Mouse (Mus musculus) limb, embryonic 10.5 days (tissue): ENCODE measurements around the gene Plxna4. TPM values are rescaled to one million over a fixed set of nuclear protein-coding genes. Genes with fewer than 3 reads are reported as not detected.

Source experiments
- DNase-seq: peaks from one replicate; pipeline ENCODE4 v3.0.0-alpha.2; 2017; ENCODE audit warnings: low spot score
- H3K27ac ChIP-seq: fragments of 300-500 bp; sonication (generic); 2 replicates; pipeline ENCODE4 v1.5.1; 2016; ENCODE audit warnings: mild to moderate bottlenecking
- H3K27me3 ChIP-seq: fragments of 300-500 bp; sonication (generic); 2 replicates; pipeline ENCODE4 v1.6.1; 2016; ENCODE audit warnings: low read depth, mild to moderate bottlenecking; ENCODE audit not compliant: poor library complexity, severe bottlenecking
- H3K36me3 ChIP-seq: fragments of 300-500 bp; sonication (generic); 2 replicates; pipeline ENCODE4 v1.6.1; 2016; ENCODE audit warnings: mild to moderate bottlenecking, moderate library complexity
- H3K4me1 ChIP-seq: fragments of 300-500 bp; sonication (generic); 2 replicates; pipeline ENCODE4 v1.6.1; 2016
- H3K4me3 ChIP-seq: fragments of 300-500 bp; sonication (generic); 2 replicates; pipeline ENCODE4 v1.5.1; 2016; ENCODE audit warnings: mild to moderate bottlenecking, moderate library complexity
- H3K9me3 ChIP-seq: fragments of 300-500 bp; sonication (generic); replicated peaks from 2 replicates; pipeline ENCODE4 v1.6.1; 2016; ENCODE audit warnings: mild to moderate bottlenecking
- WGBS: fragments of 180-500 bp; shearing (Covaris S2); methylation state at CpG from one replicate; pipeline ENCODE4 v1.1.7; 2016; 5-methylcytosine and 5-hydroxymethylcytosine counted together
- polyA plus RNA-seq: library from polyadenylated mRNA; unstranded; fragments of >200 nt; fragmentation: Nextera tagmentation; extraction: Ambion mirVana; gene quantifications from 2 replicates; pipeline ENCODE4 v1.2.1, GENCODE M21; 2016

Gene Plxna4
- polyA plus RNA-seq, 1 experiment from 2014 or later, result 1.9 TPM

- 88% methylated on average over 3 of the region's 3 CpGs for WGBS
- Histone ChIP-seq H3K27ac (no peak overlapping the region), H3K27me3 (no peaks in the 10 kb centered on the region), H3K4me1 (peaks cover 8% of the 10 kb centered on the region; the same call in 1 of the 2 replicates), H3K36me3 (no peaks in the 10 kb centered on the region), H3K4me3 (no peak overlapping the region), H3K9me3 (no peaks in the 10 kb centered on the region)
- DNase-seq, result no peak
Observed at GRCm38 (mm10) chr6:32456641-32457040, 131.4 kb downstream of the Plxna4 start.

- no peaks in the 10 kb centered on the region for H3K9me3 ChIP-seq
- no peaks in the 10 kb centered on the region for H3K36me3 ChIP-seq
Observed at GRCm38 (mm10) chr6:32451851-32452250, 136.1 kb downstream of the Plxna4 start.

GRCm38 (mm10) chr6:32449237-32449963 is 138.6 kb downstream of the Plxna4 start:
- Histone ChIP-seq H3K36me3 (no peaks in the 10 kb centered on the region), H3K27ac (peak overlapping the region; percentile 47), H3K27me3 (no peaks in the 10 kb centered on the region), H3K9me3 (no peaks in the 10 kb centered on the region), H3K4me1 (peaks cover 50% of the 10 kb centered on the region), H3K4me3 (no peak overlapping the region)
- no peak for DNase-seq
- WGBS, result 74% methylated on average over 8 of the region's 8 CpGs

More at GRCm38 (mm10) chr6:32451851-32452250, 136.1 kb downstream of the Plxna4 start:
- no peak overlapping the region for H3K4me3 ChIP-seq
- H3K4me1 ChIP-seq, result peaks cover 31% of the 10 kb centered on the region
- no peak overlapping the region for H3K27ac ChIP-seq
- DNase-seq, result no peak
- no peaks in the 10 kb centered on the region for H3K27me3 ChIP-seq

DNA sequence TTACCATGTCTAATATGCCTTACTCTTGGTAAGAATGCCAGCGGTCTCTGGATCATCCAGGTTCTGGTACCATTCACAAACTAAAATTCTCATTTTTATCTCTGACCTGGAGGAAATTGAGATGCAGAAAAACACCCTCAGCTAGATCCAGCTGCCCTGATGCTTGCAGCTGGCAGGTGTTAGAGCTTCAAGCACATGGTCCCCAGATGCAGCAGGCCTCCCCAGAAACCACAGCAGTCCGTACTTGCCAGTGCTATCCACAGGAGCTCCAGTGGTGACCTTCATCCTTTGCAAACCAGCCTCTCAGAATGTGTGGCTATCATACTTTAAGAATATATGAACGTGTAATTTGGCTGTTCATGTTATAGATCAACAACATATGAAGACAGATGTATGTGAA is 139.2 kb downstream of the Plxna4 start:
- Histone ChIP-seq H3K36me3 (no peaks in the 10 kb centered on the region), H3K9me3 (no peaks in the 10 kb centered on the region), H3K4me1 (peaks cover 55% of the 10 kb centered on the region), H3K4me3 (no peak overlapping the region), H3K27ac (0 out of 2 replicates have a peak overlapping the region, but pooled peaks have one; percentile 27), H3K27me3 (no peaks in the 10 kb centered on the region)
- DNase-seq, result peak; percentile 73
- WGBS, result 68% methylated on average over 3 of the region's 3 CpGs

GRCm38 (mm10) chr6:32446276-32446675 is 141.7 kb downstream of the Plxna4 start:
- H3K36me3 ChIP-seq, result no peaks in the 10 kb centered on the region
- WGBS, result 82% methylated on average over 4 of the region's 4 CpGs

GRCm38 (mm10) chr6:32445246-32445645 is 142.7 kb downstream of the Plxna4 start:
- peak; percentile 61 for DNase-seq
- no peaks in the 10 kb centered on the region for H3K9me3 ChIP-seq
- 9% methylated on average over 2 of the region's 2 CpGs for WGBS
- peak overlapping the region; percentile 75 for H3K27ac ChIP-seq
- H3K4me1 ChIP-seq, result peaks cover 49% of the 10 kb centered on the region
- no peaks in the 10 kb centered on the region for H3K27me3 ChIP-seq
- H3K36me3 ChIP-seq, result no peaks in the 10 kb centered on the region
- H3K4me3 ChIP-seq, result no peak overlapping the region

More at GRCm38 (mm10) chr6:32446276-32446675, 141.7 kb downstream of the Plxna4 start:
- Histone ChIP-seq H3K4me1 (peaks cover 51% of the 10 kb centered on the region), H3K27me3 (no peaks in the 10 kb centered on the region), H3K4me3 (no peak overlapping the region), H3K9me3 (no peaks in the 10 kb centered on the region), H3K27ac (peak overlapping the region; percentile 36; the same call in 1 of the 2 replicates)
- no peak for DNase-seq

DNA sequence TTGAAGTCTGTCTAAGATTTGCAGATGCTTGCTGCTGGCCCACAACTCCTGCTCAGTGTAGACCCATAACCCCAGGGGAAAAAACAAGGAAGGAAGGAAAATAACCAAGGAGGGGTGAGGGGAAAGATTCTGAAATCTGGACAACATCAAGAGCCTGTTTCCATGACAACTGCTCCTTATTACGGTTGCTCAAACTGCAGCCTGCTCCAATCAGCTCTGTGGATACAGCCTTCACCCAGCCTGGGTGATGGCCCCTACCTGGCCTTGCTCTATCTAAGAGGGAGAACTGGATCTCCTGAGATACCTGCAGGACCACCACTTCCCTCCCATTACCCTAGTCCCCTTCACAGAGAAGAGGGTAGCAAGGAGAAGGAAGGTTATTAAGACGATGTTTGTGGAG is 143.6 kb downstream of the Plxna4 start:
- DNase-seq, result peak; percentile 35
- Histone ChIP-seq H3K27ac (peak overlapping the region; percentile 75), H3K27me3 (no peaks in the 10 kb centered on the region), H3K9me3 (no peaks in the 10 kb centered on the region), H3K4me3 (no peak overlapping the region), H3K36me3 (no peaks in the 10 kb centered on the region), H3K4me1 (peaks cover 40% of the 10 kb centered on the region)
- 52% methylated on average over 2 of the region's 2 CpGs for WGBS

DNA sequence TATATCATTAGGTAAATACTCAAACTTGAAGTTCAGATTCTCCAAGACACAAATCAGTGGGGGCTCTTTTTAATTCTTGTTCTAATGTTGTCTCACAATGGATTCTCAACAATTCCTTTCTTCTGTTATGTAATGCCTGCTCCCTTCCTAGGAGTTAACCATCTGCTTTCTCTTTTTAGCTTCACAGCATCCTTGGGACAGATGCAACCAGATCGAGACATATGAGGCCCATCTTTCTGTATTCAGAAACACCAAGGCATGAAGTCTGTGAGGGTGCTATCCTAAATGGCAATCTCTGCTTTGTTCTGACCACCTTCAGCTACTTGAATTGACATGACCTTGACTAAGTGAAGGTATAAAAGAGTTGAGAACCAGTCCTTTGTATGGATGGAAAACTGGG is 144.3 kb downstream of the Plxna4 start:
- 83% methylated on average over 1 of the region's 1 CpGs for WGBS
- H3K36me3 ChIP-seq, result no peaks in the 10 kb centered on the region
- H3K4me3 ChIP-seq, result no peak overlapping the region
- H3K4me1 ChIP-seq, result peaks cover 33% of the 10 kb centered on the region
- DNase-seq, result no peak
- no peak overlapping the region for H3K27ac ChIP-seq
- no peaks in the 10 kb centered on the region for H3K27me3 ChIP-seq
- H3K9me3 ChIP-seq, result no peaks in the 10 kb centered on the region

- Histone ChIP-seq H3K9me3 (no peaks in the 10 kb centered on the region), H3K4me1 (peaks cover 21% of the 10 kb centered on the region), H3K27me3 (no peaks in the 10 kb centered on the region), H3K36me3 (no peaks in the 10 kb centered on the region), H3K27ac (no peak overlapping the region), H3K4me3 (no peak overlapping the region)
- no peak for DNase-seq
- WGBS, result 87% methylated on average over 2 of the region's 2 CpGs
Observed at GRCm38 (mm10) chr6:32439434-32439833, 148.6 kb downstream of the Plxna4 start.

DNA sequence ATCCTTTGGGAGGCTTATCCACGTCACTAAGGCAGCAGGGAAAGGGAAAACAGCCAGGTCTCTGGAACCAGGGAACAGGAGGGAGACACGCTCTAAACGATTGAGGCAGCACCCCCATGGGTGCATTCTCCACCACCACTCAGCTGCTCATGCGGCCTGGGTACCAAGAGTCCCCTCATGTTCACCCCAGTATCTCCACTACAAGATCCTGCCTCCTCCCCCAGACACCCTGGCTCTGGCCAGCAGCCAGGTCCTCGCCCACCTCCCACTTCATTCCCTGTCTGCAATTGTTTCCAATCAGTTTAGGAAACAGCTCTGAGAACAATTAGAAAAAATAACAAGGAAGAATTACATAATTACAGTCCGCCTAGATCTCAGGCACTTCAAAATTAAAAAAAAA is 150.8 kb downstream of the Plxna4 start:
- Histone ChIP-seq H3K4me3 (no peak overlapping the region), H3K4me1 (peaks cover 28% of the 10 kb centered on the region), H3K36me3 (no peaks in the 10 kb centered on the region), H3K9me3 (no peaks in the 10 kb centered on the region), H3K27me3 (0 out of 2 replicates have a peak, but pooled peaks cover 4% of the 10 kb centered on the region), H3K27ac (peak overlapping the region; percentile 46; the same call in 1 of the 2 replicates)
- no peak for DNase-seq
- 80% methylated on average over 6 of the region's 6 CpGs for WGBS

DNA sequence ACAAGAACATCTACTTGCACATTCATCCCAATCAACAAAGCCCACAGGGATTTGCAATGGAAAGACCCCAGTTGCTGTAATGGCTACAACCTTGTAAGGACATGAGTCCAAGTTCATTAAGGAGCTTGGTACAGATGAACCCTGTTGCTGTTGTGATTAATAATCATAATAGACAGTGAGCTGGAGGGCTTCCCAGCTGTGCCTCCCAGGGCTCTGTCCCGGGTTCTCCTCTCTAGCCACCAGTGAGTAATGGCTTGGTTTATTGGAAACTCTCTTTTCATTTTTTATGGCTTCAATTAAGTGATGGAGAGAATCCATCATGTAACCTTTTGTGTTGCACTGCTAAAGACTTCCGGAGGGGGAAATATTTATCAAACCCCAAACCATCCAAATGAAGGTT is 164.9 kb downstream of the Plxna4 start:
- DNase-seq, result no peak
- Histone ChIP-seq H3K4me3 (no peak overlapping the region), H3K36me3 (no peaks in the 10 kb centered on the region), H3K4me1 (no peaks in the 10 kb centered on the region), H3K9me3 (no peaks in the 10 kb centered on the region), H3K27ac (no peak overlapping the region), H3K27me3 (no peaks in the 10 kb centered on the region)
- WGBS, result 74% methylated on average over 2 of the region's 2 CpGs

GRCm38 (mm10) chr6:32420610-32421009 is 167.4 kb downstream of the Plxna4 start:
- H3K27ac ChIP-seq, result no peak overlapping the region
- H3K4me1 ChIP-seq, result no peaks in the 10 kb centered on the region
- H3K36me3 ChIP-seq, result no peaks in the 10 kb centered on the region
- H3K4me3 ChIP-seq, result no peak overlapping the region
- no peaks in the 10 kb centered on the region for H3K9me3 ChIP-seq
- DNase-seq, result no peak
- 93% methylated on average over 3 of the region's 3 CpGs for WGBS
- H3K27me3 ChIP-seq, result no peaks in the 10 kb centered on the region

GRCm38 (mm10) chr6:32417351-32417750 is 170.6 kb downstream of the Plxna4 start:
- no peaks in the 10 kb centered on the region for H3K9me3 ChIP-seq
- H3K4me3 ChIP-seq, result no peak overlapping the region
- H3K4me1 ChIP-seq, result peaks cover 6% of the 10 kb centered on the region
- H3K36me3 ChIP-seq, result no peaks in the 10 kb centered on the region
- WGBS, result 94% methylated on average over 4 of the region's 4 CpGs
- H3K27me3 ChIP-seq, result 0 out of 2 replicates have a peak, but pooled peaks cover under 1% of the 10 kb centered on the region
- H3K27ac ChIP-seq, result no peak overlapping the region
- DNase-seq, result no peak
